Mouse (Mus musculus) cerebellum, adult 2 months (tissue): ENCODE measurements at regions not wholly inside any gene's neighbourhood (a gene's known extent, or its start where the extent isn't known, plus 50 kb on each side); places are given as distances from the start of the nearest gene placed in this dataset.

Source experiments
- CTCF ChIP-seq: fragments of 200-500 bp; IDR thresholded peaks from 2 replicates; pipeline ENCODE4 v1.5.1; 2011; ENCODE audit warnings: low read depth, mild to moderate bottlenecking, control low read depth, low read length, moderate library complexity, borderline replicate concordance; ENCODE audit not compliant: insufficient read depth
- POLR2A ChIP-seq: fragments of 200-500 bp; IDR thresholded peaks from 2 replicates; pipeline ENCODE4 v1.6.1; 2011; ENCODE audit warnings: low read length, control low read depth, borderline replicate concordance; ENCODE audit not compliant: insufficient read depth

GRCm38 (mm10) chr12:79907583-79907982, 205.2 kb downstream of the Zfp36l1 start:
- TF ChIP-seq CTCF: no peak
- TF ChIP-seq POLR2A: no peak
